Mouse (Mus musculus): Measurements from ENCODE around the gene Irf1. TPM values are rescaled to one million over a fixed set of nuclear protein-coding genes. Genes with fewer than 3 reads are reported as not detected.

Gene Irf1
- polyA plus RNA-seq (2021), result 30.7 TPM

- CTCF ChIA-PET, result no interaction called here
These were observed at the start of gene Irf1 for GRCm38 (mm10) chr11:53769760-53770124. Gene Irf1, plus strand, starts transcription at chr11:53770014.

GRCm38 (mm10) chr11:53720715-53721114 is 49.1 kb upstream of the Irf1 start, which contains the start of gene Il5:
Gene Il5, plus strand, starts transcription at chr11:53720794.
- no peak for TF ChIP-seq CTCF (IDR thresholded peaks at IDR 0.05)
- ChIA-PET CTCF (interaction anchor here (1.1 to 1.9 kb wide), 2 partner anchors 13 to 14 kb away, joined by 4 read pairs; partner anchors contain the start of gene Rad50), POLR2A (no interaction called here)
- peaks cover 28% of the 10 kb centered on the region for H3K27me3 ChIP-seq
- ATAC-seq (no peak), DNase-seq (ENCODE audit: low read depth, low spot score) (no peak)
- in situ Hi-C loops (cut with MboI; ENCODE audit: low pct_unique_long_range_greater_than_20kb), result no loop called here

More at GRCm38 (mm10) chr11:53769760-53770124, at the start of gene Irf1:
- TF ChIP-seq CTCF (IDR thresholded peaks at IDR 0.05), result no peak
- ATAC-seq, result peak; percentile 85
- in situ Hi-C loops (cut with MboI; ENCODE audit: low pct_unique_long_range_greater_than_20kb), result loop anchor here (10.0 kb wide), 1 partner anchor 295 kb away; the partner anchor contains the start of gene Pdlim4
- DNase-seq (ENCODE audit: low read depth, low spot score), result no peak
- POLR2A ChIA-PET, result interaction anchor here (0.8 to 1.4 kb wide), 4 partner anchors 26 to 81 kb away, joined by 3 to 5 read pairs (median 3); no protein-coding TSS in a partner anchor
- H3K27me3 ChIP-seq, result no peaks in the 10 kb centered on the region

- CTCF ChIA-PET, result no interaction called here
- POLR2A ChIA-PET, result no interaction called here
These were observed 38.4 kb upstream of the Irf1 start for GRCm38 (mm10) chr11:53731457-53731856.

GRCm38 (mm10) chr11:53732244-53732643 is 37.6 kb upstream of the Irf1 start:
- ChIA-PET CTCF (no interaction called here), POLR2A (no interaction called here)
- no peak for ATAC-seq
- no peaks in the 10 kb centered on the region for H3K27me3 ChIP-seq
- no peak for DNase-seq (ENCODE audit: low read depth, low spot score)
- in situ Hi-C loops (cut with MboI; ENCODE audit: low pct_unique_long_range_greater_than_20kb), result loop anchor here (25.0 kb wide), 1 partner anchor 530 kb away; the partner anchor contains the start of gene Il3
- no peak for TF ChIP-seq CTCF (IDR thresholded peaks at IDR 0.05)

More at GRCm38 (mm10) chr11:53731457-53731856, 38.4 kb upstream of the Irf1 start:
- no peaks in the 10 kb centered on the region for H3K27me3 ChIP-seq
- no peak for TF ChIP-seq CTCF (IDR thresholded peaks at IDR 0.05)
- in situ Hi-C loops (cut with MboI; ENCODE audit: low pct_unique_long_range_greater_than_20kb), result loop anchor here (25.0 kb wide), 1 partner anchor 531 kb away; the partner anchor contains the start of gene Il3
- DNase-seq (ENCODE audit: low read depth, low spot score) (no peak), ATAC-seq (no peak)

- CTCF ChIA-PET, result interaction anchor here (2.5 kb wide), 1 partner anchor 116 kb away, joined by 20 read pairs; no protein-coding TSS in a partner anchor
- peak; percentile 37 for TF ChIP-seq CTCF (IDR thresholded peaks at IDR 0.05)
- ATAC-seq (no peak), DNase-seq (ENCODE audit: low read depth, low spot score) (no peak)
- H3K27me3 ChIP-seq, result no peaks in the 10 kb centered on the region
- in situ Hi-C loops (cut with MboI; ENCODE audit: low pct_unique_long_range_greater_than_20kb), result loop anchor here (25.0 kb wide), 1 partner anchor 528 kb away; the partner anchor contains the start of gene Il3
- POLR2A ChIA-PET, result no interaction called here
These were observed 36.0 kb upstream of the Irf1 start for GRCm38 (mm10) chr11:53733824-53734223.

GRCm38 (mm10) chr11:53734431-53734830 is 35.4 kb upstream of the Irf1 start:
- ChIA-PET POLR2A (interaction anchor here (0.6 kb wide), 1 partner anchor 143 kb away, joined by 3 read pairs; no protein-coding TSS in a partner anchor), CTCF (interaction anchor here (1.3 to 2.5 kb wide), 6 partner anchors 10 to 154 kb away, joined by 3 to 20 read pairs (median 6); partner anchors contain the start of gene Il5)
- H3K27me3 ChIP-seq, result no peaks in the 10 kb centered on the region
- DNase-seq (ENCODE audit: low read depth, low spot score) (no peak), ATAC-seq (no peak)
- in situ Hi-C loops (cut with MboI; ENCODE audit: low pct_unique_long_range_greater_than_20kb), result loop anchor here (25.0 kb wide), 1 partner anchor 528 kb away; the partner anchor contains the start of gene Il3
- TF ChIP-seq CTCF (IDR thresholded peaks at IDR 0.05), result peak; percentile 19

GRCm38 (mm10) chr11:53734970-53735681 is 34.7 kb upstream of the Irf1 start:
- ChIA-PET CTCF (interaction anchor here (0.6 to 3.4 kb wide), 17 partner anchors 9 to 153 kb away, joined by 3 to 20 read pairs (median 4); partner anchors contain the start of gene Il5), POLR2A (interaction anchor here (0.6 to 0.7 kb wide), 2 partner anchors 22 to 144 kb away, joined by 3 read pairs; no protein-coding TSS in a partner anchor)
- in situ Hi-C loops (cut with MboI; ENCODE audit: low pct_unique_long_range_greater_than_20kb), result loop anchor here (25.0 kb wide), 1 partner anchor 527 kb away; the partner anchor contains the start of gene Il3
- no peak for TF ChIP-seq CTCF (IDR thresholded peaks at IDR 0.05)
- ATAC-seq, result no peak
- no peak for DNase-seq (ENCODE audit: low read depth, low spot score)
- no peaks in the 10 kb centered on the region for H3K27me3 ChIP-seq

GRCm38 (mm10) chr11:53735682-53736245 is 34.0 kb upstream of the Irf1 start:
- ATAC-seq (peak; percentile 51), DNase-seq (ENCODE audit: low read depth, low spot score) (no peak)
- POLR2A ChIA-PET, result interaction anchor here (0.7 kb wide), 1 partner anchor 22 kb away, joined by 3 read pairs; no protein-coding TSS in a partner anchor
- peak; percentile 79 for TF ChIP-seq CTCF (IDR thresholded peaks at IDR 0.05)
- in situ Hi-C loops (cut with MboI; ENCODE audit: low pct_unique_long_range_greater_than_20kb), result loop anchor here (25.0 kb wide), 1 partner anchor 527 kb away; the partner anchor contains the start of gene Il3
- CTCF ChIA-PET, result interaction anchor here (0.6 to 3.4 kb wide), 19 partner anchors 8 to 153 kb away, joined by 3 to 20 read pairs (median 4); partner anchors contain the start of gene Il5
- H3K27me3 ChIP-seq, result no peaks in the 10 kb centered on the region

- ChIA-PET CTCF (interaction anchor here (0.8 to 3.4 kb wide), 20 partner anchors 9 to 267 kb away, joined by 3 to 30 read pairs (median 4); partner anchors contain the start of genes Gm9837 and Rad50), POLR2A (interaction anchor here (0.7 kb wide), 1 partner anchor 101 kb away, joined by 4 read pairs; no protein-coding TSS in a partner anchor)
- no peaks in the 10 kb centered on the region for H3K27me3 ChIP-seq
- in situ Hi-C loops (cut with MboI; ENCODE audit: low pct_unique_long_range_greater_than_20kb), result loop anchor here (25.0 kb wide), 1 partner anchor 525 kb away; the partner anchor contains the start of gene Il3
- peak; percentile 66 for TF ChIP-seq CTCF (IDR thresholded peaks at IDR 0.05)
- peak; percentile 21 for ATAC-seq
- no peak for DNase-seq (ENCODE audit: low read depth, low spot score)
These were observed 32.8 kb upstream of the Irf1 start for GRCm38 (mm10) chr11:53736771-53737572.

Data from Patski (cell line).